Mouse (Mus musculus): Measurements from ENCODE around the gene Fam228a. TPM values are rescaled to one million over a fixed set of nuclear protein-coding genes. Genes with fewer than 3 reads are reported as not detected.
"Not testable (repeated sequence)": the region's sequence is repeated elsewhere in the genome, so short reads cannot be mapped to it uniquely, and the experiment has no call there.

Gene Fam228a
- polyA plus RNA-seq, 1 experiment from 2014 or later = 0.60 TPM

- Histone ChIP-seq H3K4me1 (ENCODE audit: control insufficient read depth, insufficient read depth, low read length) (no peaks in the 10 kb centered on the region), H3K27ac (replicated peaks; ENCODE audit: low read depth, low read length) (no peak overlapping the region), H3K9me3 (replicated peaks; ENCODE audit: control insufficient read depth, low read length) (no peaks in the 10 kb centered on the region), H3K4me2 (ENCODE audit: low read depth, low read length) (no peak overlapping the region), H3K27me3 (ENCODE audit: control insufficient read depth, insufficient read depth, low read length) (no peaks in the 10 kb centered on the region), H3K4me3 (ENCODE audit: low read depth, low read length) (no peak overlapping the region), H3K36me3 (replicated peaks; ENCODE audit: control insufficient read depth, insufficient read depth, low read depth, low read length) (no peaks in the 10 kb centered on the region), H3K9ac (replicated peaks; ENCODE audit: low read length) (no peak overlapping the region)
- no peak for DNase-seq (ENCODE audit: low spot score)
- ATAC-seq (replicated peaks; ENCODE audit: insufficient number of reproducible peaks, low FRiP score, low TSS enrichment, low read depth) = no peak
- WGBS = 84% methylated on average over 7 of the region's 7 CpGs
Observed at GRCm38 (mm10) chr12:4709926-4710325, 28.3 kb downstream of the Fam228a start.

GRCm38 (mm10) chr12:4708881-4709604 lies 29.2 kb downstream of the Fam228a start:
- no peak for DNase-seq (ENCODE audit: low spot score)
- H3K9me3 ChIP-seq (replicated peaks; ENCODE audit: control insufficient read depth, low read length) = no peaks in the 10 kb centered on the region
- no peak overlapping the region for H3K27ac ChIP-seq (replicated peaks; ENCODE audit: low read depth, low read length)
- no peaks in the 10 kb centered on the region for H3K27me3 ChIP-seq (ENCODE audit: control insufficient read depth, insufficient read depth, low read length)
- 87% methylated on average over 8 of the region's 8 CpGs for WGBS
- no peak overlapping the region for H3K4me3 ChIP-seq (ENCODE audit: low read depth, low read length)
- H3K4me1 ChIP-seq (ENCODE audit: control insufficient read depth, insufficient read depth, low read length) = no peaks in the 10 kb centered on the region
- no peak; the same call in 1 of the 2 replicates for ATAC-seq (replicated peaks; ENCODE audit: insufficient number of reproducible peaks, low FRiP score, low TSS enrichment, low read depth)
- no peak overlapping the region for H3K9ac ChIP-seq (replicated peaks; ENCODE audit: low read length)
- no peak overlapping the region for H3K4me2 ChIP-seq (ENCODE audit: low read depth, low read length)
- no peaks in the 10 kb centered on the region for H3K36me3 ChIP-seq (replicated peaks; ENCODE audit: control insufficient read depth, insufficient read depth, low read depth, low read length)

- DNase-seq (ENCODE audit: low spot score) (no peak), ATAC-seq (replicated peaks; ENCODE audit: insufficient number of reproducible peaks, low FRiP score, low TSS enrichment, low read depth) (no peak)
- Histone ChIP-seq H3K27me3 (ENCODE audit: control insufficient read depth, insufficient read depth, low read length) (no peaks in the 10 kb centered on the region), H3K4me3 (ENCODE audit: low read depth, low read length) (no peak overlapping the region), H3K27ac (replicated peaks; ENCODE audit: low read depth, low read length) (no peak overlapping the region), H3K4me2 (ENCODE audit: low read depth, low read length) (no peak overlapping the region), H3K9me3 (replicated peaks; ENCODE audit: control insufficient read depth, low read length) (no peaks in the 10 kb centered on the region), H3K36me3 (replicated peaks; ENCODE audit: control insufficient read depth, insufficient read depth, low read depth, low read length) (no peaks in the 10 kb centered on the region), H3K4me1 (ENCODE audit: control insufficient read depth, insufficient read depth, low read length) (no peaks in the 10 kb centered on the region), H3K9ac (replicated peaks; ENCODE audit: low read length) (no peak overlapping the region)
- WGBS = 84% methylated on average over 4 of the region's 4 CpGs
Observed at GRCm38 (mm10) chr12:4708296-4708695, 29.9 kb downstream of the Fam228a start.

GRCm38 (mm10) chr12:4707488-4708017 lies 30.7 kb downstream of the Fam228a start:
- 86% methylated on average over 14 of the region's 14 CpGs for WGBS
- no peak overlapping the region for H3K4me3 ChIP-seq (ENCODE audit: low read depth, low read length)
- H3K4me1 ChIP-seq (ENCODE audit: control insufficient read depth, insufficient read depth, low read length) = no peaks in the 10 kb centered on the region
- no peak overlapping the region for H3K9ac ChIP-seq (replicated peaks; ENCODE audit: low read length)
- no peak for DNase-seq (ENCODE audit: low spot score)
- no peaks in the 10 kb centered on the region for H3K9me3 ChIP-seq (replicated peaks; ENCODE audit: control insufficient read depth, low read length)
- ATAC-seq (replicated peaks; ENCODE audit: insufficient number of reproducible peaks, low FRiP score, low TSS enrichment, low read depth) = no peak
- no peak overlapping the region for H3K27ac ChIP-seq (replicated peaks; ENCODE audit: low read depth, low read length)
- H3K27me3 ChIP-seq (ENCODE audit: control insufficient read depth, insufficient read depth, low read length) = no peaks in the 10 kb centered on the region
- no peaks in the 10 kb centered on the region for H3K36me3 ChIP-seq (replicated peaks; ENCODE audit: control insufficient read depth, insufficient read depth, low read depth, low read length)
- H3K4me2 ChIP-seq (ENCODE audit: low read depth, low read length) = no peak overlapping the region

GRCm38 (mm10) chr12:4706901-4707300 lies 31.3 kb downstream of the Fam228a start:
- WGBS = 85% methylated on average over 10 of the region's 10 CpGs
- Histone ChIP-seq H3K27ac (replicated peaks; ENCODE audit: low read depth, low read length) (no peak overlapping the region), H3K9ac (replicated peaks; ENCODE audit: low read length) (no peak overlapping the region), H3K9me3 (replicated peaks; ENCODE audit: control insufficient read depth, low read length) (no peaks in the 10 kb centered on the region), H3K4me1 (ENCODE audit: control insufficient read depth, insufficient read depth, low read length) (no peaks in the 10 kb centered on the region), H3K4me2 (ENCODE audit: low read depth, low read length) (no peak overlapping the region), H3K27me3 (ENCODE audit: control insufficient read depth, insufficient read depth, low read length) (no peaks in the 10 kb centered on the region), H3K36me3 (replicated peaks; ENCODE audit: control insufficient read depth, insufficient read depth, low read depth, low read length) (no peaks in the 10 kb centered on the region), H3K4me3 (ENCODE audit: low read depth, low read length) (no peak overlapping the region)
- DNase-seq (ENCODE audit: low spot score) (no peak), ATAC-seq (replicated peaks; ENCODE audit: insufficient number of reproducible peaks, low FRiP score, low TSS enrichment, low read depth) (no peak)

GRCm38 (mm10) chr12:4706175-4706574 lies 32.1 kb downstream of the Fam228a start:
- ATAC-seq (replicated peaks; ENCODE audit: insufficient number of reproducible peaks, low FRiP score, low TSS enrichment, low read depth) (no peak), DNase-seq (ENCODE audit: low spot score) (no peak)
- H3K27me3 ChIP-seq (ENCODE audit: control insufficient read depth, insufficient read depth, low read length) = no peaks in the 10 kb centered on the region
- no peak overlapping the region for H3K27ac ChIP-seq (replicated peaks; ENCODE audit: low read depth, low read length)
- no peaks in the 10 kb centered on the region for H3K36me3 ChIP-seq (replicated peaks; ENCODE audit: control insufficient read depth, insufficient read depth, low read depth, low read length)
- no peaks in the 10 kb centered on the region for H3K9me3 ChIP-seq (replicated peaks; ENCODE audit: control insufficient read depth, low read length)
- H3K4me3 ChIP-seq (ENCODE audit: low read depth, low read length) = no peak overlapping the region
- no peak overlapping the region for H3K4me2 ChIP-seq (ENCODE audit: low read depth, low read length)
- no peak overlapping the region for H3K9ac ChIP-seq (replicated peaks; ENCODE audit: low read length)
- no peaks in the 10 kb centered on the region for H3K4me1 ChIP-seq (ENCODE audit: control insufficient read depth, insufficient read depth, low read length)
- 87% methylated on average over 5 of the region's 5 CpGs for WGBS

- WGBS = 73% methylated on average over 6 of the region's 6 CpGs
- H3K27me3 ChIP-seq (ENCODE audit: control insufficient read depth, insufficient read depth, low read length); H3K4me1 ChIP-seq (ENCODE audit: control insufficient read depth, insufficient read depth, low read length); H3K4me3 ChIP-seq (ENCODE audit: low read depth, low read length); H3K27ac ChIP-seq (replicated peaks; ENCODE audit: low read depth, low read length); H3K9me3 ChIP-seq (replicated peaks; ENCODE audit: control insufficient read depth, low read length); H3K9ac ChIP-seq (replicated peaks; ENCODE audit: low read length); DNase-seq (ENCODE audit: low spot score); ATAC-seq (replicated peaks; ENCODE audit: insufficient number of reproducible peaks, low FRiP score, low TSS enrichment, low read depth); H3K36me3 ChIP-seq (replicated peaks; ENCODE audit: control insufficient read depth, insufficient read depth, low read depth, low read length); H3K4me2 ChIP-seq (ENCODE audit: low read depth, low read length): not testable (repeated sequence)
Observed at GRCm38 (mm10) chr12:4705626-4706025, 32.6 kb downstream of the Fam228a start.

GRCm38 (mm10) chr12:4694534-4694933 lies 43.7 kb downstream of the Fam228a start:
- no peak for DNase-seq (ENCODE audit: low spot score)
- Histone ChIP-seq H3K9me3 (replicated peaks; ENCODE audit: control insufficient read depth, low read length) (no peaks in the 10 kb centered on the region), H3K4me2 (ENCODE audit: low read depth, low read length) (no peak overlapping the region), H3K36me3 (replicated peaks; ENCODE audit: control insufficient read depth, insufficient read depth, low read depth, low read length) (no peaks in the 10 kb centered on the region), H3K4me3 (ENCODE audit: low read depth, low read length) (no peak overlapping the region), H3K9ac (replicated peaks; ENCODE audit: low read length) (no peak overlapping the region), H3K27me3 (ENCODE audit: control insufficient read depth, insufficient read depth, low read length) (no peaks in the 10 kb centered on the region), H3K27ac (replicated peaks; ENCODE audit: low read depth, low read length) (no peak overlapping the region), H3K4me1 (ENCODE audit: control insufficient read depth, insufficient read depth, low read length) (no peaks in the 10 kb centered on the region)
- 82% methylated on average over 1 of the region's 1 CpGs for WGBS
- ATAC-seq (replicated peaks; ENCODE audit: insufficient number of reproducible peaks, low FRiP score, low TSS enrichment, low read depth) = no peak

Measured in embryonic facial prominence, embryonic 11.5 days (tissue).